Mouse (Mus musculus) naive thymus-derived CD4-positive, alpha-beta T cell, adult 2 months (primary cell): Measurements from ENCODE around the gene Apoc2.

Experiments used
- DNase-seq: peaks from one replicate; pipeline ENCODE4 v3.0.0-alpha.2; 2011; ENCODE audit warnings: low read depth

Gene Apoc2

DNA sequence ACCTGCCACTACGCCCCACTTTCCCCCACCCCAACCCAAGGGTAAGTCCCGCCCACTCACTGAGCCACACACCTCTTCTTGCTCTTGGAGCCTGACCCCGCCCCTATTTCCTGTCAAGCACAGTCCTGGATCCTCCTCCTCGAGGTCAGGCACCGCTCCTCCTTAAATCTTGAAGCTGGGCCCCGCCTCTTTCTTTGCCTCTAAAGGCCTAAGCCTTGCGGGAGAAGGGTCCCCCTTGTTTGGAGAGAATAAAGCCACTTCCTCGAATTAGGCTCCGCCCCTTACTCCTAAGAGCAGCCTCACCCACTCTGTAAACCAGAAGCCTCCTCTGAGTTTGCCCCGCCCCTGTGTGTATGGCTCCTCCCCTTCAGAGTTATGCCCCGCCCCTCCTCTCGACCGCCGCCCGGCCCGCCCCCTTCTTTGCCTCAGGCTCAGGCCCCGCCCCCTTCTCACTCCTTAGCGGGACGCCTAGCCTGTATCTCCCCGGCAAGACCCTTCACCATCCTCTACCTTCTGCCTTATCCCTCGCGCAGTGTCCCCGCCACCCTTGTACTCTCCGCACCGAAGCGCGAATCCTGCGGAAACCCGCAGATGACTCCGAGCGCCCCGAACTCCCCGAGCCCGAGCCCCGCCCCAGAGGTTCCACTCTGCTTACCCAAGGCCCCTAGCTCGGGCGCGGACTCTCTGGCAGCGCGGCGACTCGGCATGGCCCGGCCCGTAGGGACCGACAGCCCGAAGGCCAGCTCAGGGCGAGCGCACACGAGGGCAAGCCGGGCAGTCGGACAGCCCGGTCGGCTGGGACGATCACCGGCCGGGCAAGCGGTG lies 49.0 kb downstream of the Apoc2 start:
- DNase-seq, result peak; percentile 99

DNA sequence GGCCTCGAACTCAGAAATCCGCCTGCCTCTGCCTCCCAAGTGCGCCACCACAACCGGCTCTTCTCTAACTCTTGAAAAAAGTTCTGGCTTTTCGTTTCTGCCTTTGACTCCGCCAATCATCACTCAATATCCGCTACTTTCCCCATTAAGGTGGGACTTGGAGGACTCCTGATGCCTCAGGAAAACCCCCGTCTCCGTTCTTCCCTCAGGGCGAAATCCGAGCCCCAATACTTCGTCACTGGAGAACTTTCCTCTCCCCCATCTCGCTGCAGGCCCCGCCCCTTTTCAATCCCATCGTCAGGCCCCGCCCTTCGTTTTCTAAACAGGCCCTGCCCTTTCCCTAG lies 49.6 kb downstream of the Apoc2 start:
- no peak for DNase-seq

DNA sequence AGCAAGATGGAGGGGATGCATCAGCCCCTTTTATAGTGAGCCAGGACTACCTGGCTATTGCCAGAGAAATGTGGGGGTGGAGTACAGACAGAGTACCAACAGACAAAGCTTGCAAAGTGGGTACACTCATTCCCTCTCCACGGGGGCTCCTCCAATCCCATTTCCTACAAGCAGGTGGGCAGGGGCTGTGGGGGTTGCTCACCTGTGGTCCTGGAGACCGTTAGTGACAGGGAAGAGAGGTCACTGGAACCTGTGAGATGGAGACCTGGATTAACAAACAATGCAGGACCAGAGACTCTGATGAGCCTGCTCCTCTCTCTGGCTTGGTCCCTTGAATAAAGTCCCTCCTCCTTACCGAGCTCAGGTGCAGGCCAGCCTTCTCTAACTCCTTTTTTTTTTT lies 50.0 kb downstream of the Apoc2 start:
- no peak for DNase-seq

DNA sequence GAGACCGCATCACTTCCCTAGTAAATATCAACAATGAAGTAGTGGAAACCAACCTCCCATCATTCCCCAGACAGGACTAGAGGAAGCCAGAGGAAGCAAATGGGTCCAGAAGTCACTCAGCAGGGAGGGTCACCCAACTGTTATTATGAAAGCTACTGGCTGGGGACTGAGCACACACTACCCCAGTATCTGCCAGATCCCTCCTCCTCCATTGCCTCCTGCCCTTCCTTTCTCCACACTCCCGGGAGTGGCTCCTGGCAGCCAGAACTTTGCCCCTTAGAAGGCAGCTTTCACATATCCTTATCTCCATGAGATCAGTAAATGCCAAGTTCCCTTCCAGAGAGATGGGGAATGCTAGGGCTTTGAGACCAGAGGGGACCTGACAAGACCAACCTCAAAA lies 54.3 kb downstream of the Apoc2 start:
- DNase-seq, result no peak

GRCm38 (mm10) chr7:19622241-19622640 lies 55.5 kb downstream of the Apoc2 start:
- no peak for DNase-seq
